Mouse (Mus musculus) liver, embryonic 14.5 days (tissue): Measurements from ENCODE around the gene Naa80. TPM values are rescaled to one million over a fixed set of nuclear protein-coding genes. Genes with fewer than 3 reads are reported as not detected.

Source experiments
- ATAC-seq: fragments of 200-750 bp; cut with Nextera tagmentation; 2 replicates; pipeline ENCODE4 v1.8.0; 2017; ENCODE audit warnings: moderate number of reproducible peaks, mild to moderate bottlenecking, moderate library complexity; ENCODE audit not compliant: insufficient read depth
- DNase-seq, 3 experiments: peaks; one replicate each; pipeline ENCODE4 v3.0.0-alpha.2; 2012 to 2013; ENCODE audit warnings: low read depth in 3 of 3, low spot score in 3 of 3
- H3K27ac ChIP-seq: fragments of 300-500 bp; sonication (generic); 2 replicates; pipeline ENCODE4 v1.5.1; 2014; ENCODE audit warnings: moderate library complexity, mild to moderate bottlenecking, control low read depth, inconsistent platforms
- H3K27me3 ChIP-seq: fragments of 300-500 bp; sonication (generic); 2 replicates; pipeline ENCODE4 v1.6.1; 2014; ENCODE audit warnings: mild to moderate bottlenecking, low read length, moderate library complexity; ENCODE audit not compliant: control insufficient read depth, insufficient read depth
- H3K36me3 ChIP-seq: fragments of 300-500 bp; sonication (generic); replicated peaks from 2 replicates; pipeline ENCODE4 v1.6.1; 2014; ENCODE audit warnings: low read depth; ENCODE audit not compliant: control insufficient read depth, insufficient read depth
- H3K4me1 ChIP-seq, 2 experiments: fragments of 200-500 bp in 1 of 2; fragments of 300-500 bp in 1 of 2; sonication (generic) in 1 of 2; replicated peaks; 2 replicates each; pipeline ENCODE4 v1.6.1; 2012 to 2014; ENCODE audit warnings: antibody characterized with exemption in 1 of 2, inconsistent platforms in 1 of 2, low read length in 1 of 2; ENCODE audit not compliant: control insufficient read depth in 2 of 2, insufficient read depth in 2 of 2
- H3K4me2 ChIP-seq: fragments of 300-500 bp; sonication (generic); 2 replicates; pipeline ENCODE4 v1.6.1; 2014; ENCODE audit warnings: low read depth, mild to moderate bottlenecking, control low read depth, moderate library complexity
- H3K4me3 ChIP-seq, 2 experiments: fragments of 200-500 bp in 1 of 2; fragments of 300-500 bp in 1 of 2; sonication (generic) in 1 of 2; 2 replicates each; pipeline ENCODE4 v1.5.1; 2012 to 2014; ENCODE audit warnings: low read depth in 2 of 2, low read length in 2 of 2, mild to moderate bottlenecking in 2 of 2, control low read depth in 1 of 2, inconsistent platforms in 1 of 2, moderate library complexity in 1 of 2; ENCODE audit not compliant: insufficient read depth in 1 of 2
- H3K9ac ChIP-seq: fragments of 300-500 bp; sonication (generic); replicated peaks from 2 replicates; pipeline ENCODE4 v1.6.1; 2014; ENCODE audit warnings: mild to moderate bottlenecking, control low read depth, moderate library complexity
- H3K9me3 ChIP-seq: fragments of 300-500 bp; sonication (generic); 2 replicates; pipeline ENCODE4 v1.6.1; 2016; ENCODE audit warnings: low read length, mixed read lengths; ENCODE audit not compliant: control insufficient read depth
- CTCF ChIP-seq: IDR thresholded peaks from 2 replicates; pipeline ENCODE4 v1.5.1; 2016; ENCODE audit warnings: antibody characterized with exemption, low read depth, control low read depth
- EP300 ChIP-seq: IDR thresholded peaks from 2 replicates; pipeline ENCODE4 v1.6.1; 2016; ENCODE audit warnings: antibody characterized with exemption, low read depth
- WGBS: fragments of 180-500 bp; shearing (Covaris S2); extraction: QIAGEN DNeasy Blood & Tissue Kit; methylation state at CpG from one replicate; pipeline ENCODE4 v1.1.7; 2014; ENCODE audit not compliant: insufficient replicate concordance; 5-methylcytosine and 5-hydroxymethylcytosine counted together
- polyA plus RNA-seq, 2 experiments: library from polyadenylated mRNA; depleted of rRNA in 1 of 2; stranded (reverse) in 1 of 2; unstranded in 1 of 2; fragments of >200 nt; fragmentation: Nextera tagmentation in 1 of 2; extraction: Ambion mirVana in 1 of 2; gene quantifications; 2 replicates each; pipeline versions ENCODE4 v1.2.1 to v1.2.3; 2012 to 2014

Gene Naa80
- polyA plus RNA-seq, 2 experiments = 8.9 to 11.4 TPM

DNA sequence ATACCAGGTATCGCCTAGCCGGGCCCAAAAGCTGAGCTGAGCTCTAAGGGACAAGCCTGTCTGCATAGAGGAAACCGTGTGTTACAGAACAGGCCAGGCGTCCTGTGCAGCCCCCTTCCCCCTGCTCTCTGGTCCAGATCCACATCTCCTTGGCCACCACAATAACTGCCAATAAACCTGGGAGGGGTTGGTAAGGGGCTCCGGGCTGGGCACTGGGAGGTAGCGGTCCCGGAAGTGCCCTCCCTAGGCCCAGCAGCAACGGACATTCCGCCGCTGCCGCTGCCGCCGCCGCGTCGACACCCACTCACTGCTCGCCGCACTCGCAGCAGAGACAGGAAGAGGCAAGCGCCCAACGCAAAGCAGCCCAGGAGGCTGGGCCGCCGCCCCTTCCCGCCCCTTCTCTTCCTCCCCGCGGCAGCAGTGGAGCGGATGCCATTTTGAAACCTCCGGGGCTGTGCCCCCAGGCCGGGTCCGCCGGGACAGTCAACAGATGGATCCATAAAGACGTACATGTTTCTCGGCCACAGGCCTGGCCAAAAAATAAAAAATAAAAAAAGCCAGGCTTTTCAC is 54.5 kb downstream of the Naa80 start:
- WGBS = under 1% methylated on average over 33 of the region's 33 CpGs
- peak in 2 of 3 experiments; percentile 69 to 71 for DNase-seq
- H3K4me1 ChIP-seq = peaks cover 31 to 33% of the 10 kb centered on the region in 2 experiments

More for the DNA sequence above, 54.5 kb downstream of the Naa80 start:
- Histone ChIP-seq H3K4me3 (peak overlapping the region; percentile 72 to 92), H3K9me3 (no peaks in the 10 kb centered on the region), H3K9ac (peak overlapping the region; percentile 91), H3K27ac (peak overlapping the region; percentile 74), H3K4me2 (peak overlapping the region; percentile 96), H3K36me3 (no peaks in the 10 kb centered on the region), H3K27me3 (no peaks in the 10 kb centered on the region)
- TF ChIP-seq EP300 = no peak
- no peak for TF ChIP-seq CTCF
- ATAC-seq = peak; percentile 40

Other genes starting within 250 kb of the Naa80 start
- 3.1 and 3.3 TPM in 2 replicates for gene Hemk1, start 240.5 kb upstream of the Naa80 start, polyA plus RNA-seq (2012; rRNA removed)
- 2.2 and 3.5 TPM in 2 replicates for gene Hemk1, start 240.5 kb upstream of the Naa80 start, polyA plus RNA-seq (2014; fragmentation: Nextera tagmentation; extraction: Ambion mirVana)
- gene 6430571L13Rik, start 238.3 kb upstream of the Naa80 start, polyA plus RNA-seq (2012; rRNA removed) = 0.05 and 0.07 TPM in 2 replicates
- 0.20 TPM in 1 of 2 replicates, not detected in the other for gene 6430571L13Rik, start 238.3 kb upstream of the Naa80 start, polyA plus RNA-seq (2014; fragmentation: Nextera tagmentation; extraction: Ambion mirVana)
- gene Cacna2d2, start 179.3 kb upstream of the Naa80 start, polyA plus RNA-seq (2012; rRNA removed) = 0.06 and 0.08 TPM in 2 replicates
- gene Cacna2d2, start 179.3 kb upstream of the Naa80 start, polyA plus RNA-seq (2014; fragmentation: Nextera tagmentation; extraction: Ambion mirVana) = not detected in 2 replicates
- gene Tmem115, start 44.9 kb upstream of the Naa80 start, polyA plus RNA-seq (2012; rRNA removed) = 8.3 and 8.6 TPM in 2 replicates
- 15.6 and 15.7 TPM in 2 replicates for gene Tmem115, start 44.9 kb upstream of the Naa80 start, polyA plus RNA-seq (2014; fragmentation: Nextera tagmentation; extraction: Ambion mirVana)
- 9.8 and 12.1 TPM in 2 replicates for gene Cyb561d2, start 36.7 kb upstream of the Naa80 start, polyA plus RNA-seq (2012; rRNA removed)
- 14.1 and 14.3 TPM in 2 replicates for gene Cyb561d2, start 36.7 kb upstream of the Naa80 start, polyA plus RNA-seq (2014; fragmentation: Nextera tagmentation; extraction: Ambion mirVana)
- 10.5 and 12.9 TPM in 2 replicates for gene Nprl2, start 36.7 kb upstream of the Naa80 start, polyA plus RNA-seq (2012; rRNA removed)
- 9.2 and 10.2 TPM in 2 replicates for gene Nprl2, start 36.7 kb upstream of the Naa80 start, polyA plus RNA-seq (2014; fragmentation: Nextera tagmentation; extraction: Ambion mirVana)
- 0.19 and 0.25 TPM in 2 replicates for gene Zmynd10, start 31.6 kb upstream of the Naa80 start, polyA plus RNA-seq (2012; rRNA removed)
- 0.20 and 0.28 TPM in 2 replicates for gene Zmynd10, start 31.6 kb upstream of the Naa80 start, polyA plus RNA-seq (2014; fragmentation: Nextera tagmentation; extraction: Ambion mirVana)
- gene Rassf1, start 27.3 kb upstream of the Naa80 start, polyA plus RNA-seq (2012; rRNA removed) = 9.8 and 13.6 TPM in 2 replicates
- gene Rassf1, start 27.3 kb upstream of the Naa80 start, polyA plus RNA-seq (2014; fragmentation: Nextera tagmentation; extraction: Ambion mirVana) = 11.2 and 12.0 TPM in 2 replicates
- 20.3 and 22.6 TPM in 2 replicates for gene Tusc2, start 15.6 kb upstream of the Naa80 start, polyA plus RNA-seq (2012; rRNA removed)
- 39.7 and 40.4 TPM in 2 replicates for gene Tusc2, start 15.6 kb upstream of the Naa80 start, polyA plus RNA-seq (2014; fragmentation: Nextera tagmentation; extraction: Ambion mirVana)
- 19.9 and 26.2 TPM in 2 replicates for gene Hyal2, start 10.9 kb upstream of the Naa80 start, polyA plus RNA-seq (2012; rRNA removed)
- gene Hyal2, start 10.9 kb upstream of the Naa80 start, polyA plus RNA-seq (2014; fragmentation: Nextera tagmentation; extraction: Ambion mirVana) = 47.0 and 51.3 TPM in 2 replicates
- 1.2 and 1.3 TPM in 2 replicates for gene Hyal1, start 2.0 kb upstream of the Naa80 start, polyA plus RNA-seq (2012; rRNA removed)
- gene Hyal1, start 2.0 kb upstream of the Naa80 start, polyA plus RNA-seq (2014; fragmentation: Nextera tagmentation; extraction: Ambion mirVana) = 1.2 and 1.4 TPM in 2 replicates
- gene Hyal3, start 1.9 kb downstream of the Naa80 start, polyA plus RNA-seq (2012; rRNA removed) = 0.45 and 0.80 TPM in 2 replicates
- 0.69 and 0.87 TPM in 2 replicates for gene Hyal3, start 1.9 kb downstream of the Naa80 start, polyA plus RNA-seq (2014; fragmentation: Nextera tagmentation; extraction: Ambion mirVana)
- 113 and 135 TPM in 2 replicates for gene Ifrd2, start 8.8 kb downstream of the Naa80 start, polyA plus RNA-seq (2012; rRNA removed)
- gene Ifrd2, start 8.8 kb downstream of the Naa80 start, polyA plus RNA-seq (2014; fragmentation: Nextera tagmentation; extraction: Ambion mirVana) = 149 and 173 TPM in 2 replicates
- gene Sema3b, start 30.3 kb downstream of the Naa80 start, polyA plus RNA-seq (2012; rRNA removed) = 0.22 and 0.31 TPM in 2 replicates
- gene Sema3b, start 30.3 kb downstream of the Naa80 start, polyA plus RNA-seq (2014; fragmentation: Nextera tagmentation; extraction: Ambion mirVana) = 0.25 and 0.33 TPM in 2 replicates
- gene Gnai2, start 56.5 kb downstream of the Naa80 start, polyA plus RNA-seq (2012; rRNA removed) = 94.3 and 124 TPM in 2 replicates
- 137 and 138 TPM in 2 replicates for gene Gnai2, start 56.5 kb downstream of the Naa80 start, polyA plus RNA-seq (2014; fragmentation: Nextera tagmentation; extraction: Ambion mirVana)
- 23.5 and 25.0 TPM in 2 replicates for gene Slc38a3, start 90.6 kb downstream of the Naa80 start, polyA plus RNA-seq (2012; rRNA removed)
- 15.7 and 19.7 TPM in 2 replicates for gene Slc38a3, start 90.6 kb downstream of the Naa80 start, polyA plus RNA-seq (2014; fragmentation: Nextera tagmentation; extraction: Ambion mirVana)
- gene Gnat1, start 100.8 kb downstream of the Naa80 start, polyA plus RNA-seq (2012; rRNA removed) = not detected in 2 replicates
- gene Gnat1, start 100.8 kb downstream of the Naa80 start, polyA plus RNA-seq (2014; fragmentation: Nextera tagmentation; extraction: Ambion mirVana) = 0.62 and 0.76 TPM in 2 replicates
- gene Sema3f, start 131.6 kb downstream of the Naa80 start, polyA plus RNA-seq (2012; rRNA removed) = 3.1 and 3.5 TPM in 2 replicates
- gene Sema3f, start 131.6 kb downstream of the Naa80 start, polyA plus RNA-seq (2014; fragmentation: Nextera tagmentation; extraction: Ambion mirVana) = 0.69 and 1.1 TPM in 2 replicates
- gene Rbm5, start 192.1 kb downstream of the Naa80 start, polyA plus RNA-seq (2012; rRNA removed) = 23.7 and 35.2 TPM in 2 replicates
- 40.8 and 45.1 TPM in 2 replicates for gene Rbm5, start 192.1 kb downstream of the Naa80 start, polyA plus RNA-seq (2014; fragmentation: Nextera tagmentation; extraction: Ambion mirVana)